Comparison of ENCODE assay signal across 8 mouse cellular contexts in the genomic region with DNA sequence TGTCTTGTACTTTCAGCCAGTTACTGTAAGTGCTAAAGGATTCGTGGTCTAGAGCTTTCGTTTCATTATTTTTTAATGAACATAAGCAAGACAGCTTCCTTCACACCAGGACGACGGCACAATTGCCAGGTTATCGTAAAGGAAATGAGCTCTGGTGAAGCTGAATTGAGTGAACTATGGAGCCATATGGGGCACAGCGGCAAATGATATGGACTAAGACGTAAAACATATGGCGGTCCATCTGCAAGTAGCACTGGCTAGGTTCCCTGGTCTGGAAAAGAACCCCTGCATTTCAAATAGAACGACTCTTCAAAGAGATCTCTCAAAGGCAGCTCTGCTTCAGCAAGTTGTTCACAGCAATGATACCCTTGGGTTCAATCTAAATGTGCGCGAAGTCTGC. TPM values are rescaled to one million over a fixed set of nuclear protein-coding genes. Genes with fewer than 3 reads are reported as not detected.
DNase-seq lines count a peak whose midpoint lies in the region; ATAC-seq and TF ChIP-seq lines count a peak whose summit lies in the region.

No protein-coding gene starts in this region.

- H3K36me3 ChIP-seq in heart, postnatal 0 days (replicated peaks; ENCODE audit: control insufficient read depth, insufficient read depth, low read length), result 0 out of 2 replicates have a peak, but pooled peaks cover 3% of the 10 kb centered on the region
- H3K36me3 ChIP-seq in midbrain, embryonic 11.5 days (ENCODE audit: control insufficient read depth, insufficient read depth, low read length), result peaks cover 6% of the 10 kb centered on the region; the same call in 1 of the 2 replicates

- TF ChIP-seq EP300 in heart, postnatal 0 days (IDR thresholded peaks at IDR 0.05; ENCODE audit: low read depth), result no peak

- H3K4me3 ChIP-seq in heart, postnatal 0 days (ENCODE audit: low read depth, low read length), result peak overlapping the region; percentile 94
- H3K4me3 ChIP-seq in midbrain, embryonic 11.5 days (ENCODE audit: low read depth, low read length), result peak overlapping the region; percentile 94

- peak overlapping the region; percentile 23; the same call in 1 of the 2 replicates for H3K27ac ChIP-seq in heart, postnatal 0 days (ENCODE audit: low read depth)
- H3K27ac ChIP-seq in midbrain, embryonic 11.5 days (ENCODE audit: low read depth, low read length), result no peak overlapping the region

- no peaks in the 10 kb centered on the region for H3K9me3 ChIP-seq in heart, postnatal 0 days (replicated peaks; ENCODE audit: control insufficient read depth, low read length)
- no peaks in the 10 kb centered on the region for H3K9me3 ChIP-seq in midbrain, embryonic 11.5 days (ENCODE audit: control insufficient read depth, low read length)

- DNase-seq in heart, adult 11 months, result peak; percentile 76
- DNase-seq in heart, adult 8-10 months (ENCODE audit: low spot score), result no peak
- peak; percentile 76 for DNase-seq in brain, adult 2 months (ENCODE audit: low read depth, low spot score)
- no peak for DNase-seq in heart, postnatal 0 days (ENCODE audit: low spot score)
- DNase-seq in midbrain, embryonic 11.5 days (ENCODE audit: low spot score, missing footprints), result peak; percentile 93
- DNase-seq in spleen, adult 12 weeks (ENCODE audit: low spot score), result no peak
- DNase-seq in layer of hippocampus, adult 9-11 months, result no peak
- no peak for DNase-seq in left cerebral cortex, adult 18-20 months (ENCODE audit: low spot score in 2 of 2)

- no peak for ATAC-seq in heart, postnatal 0 days (ENCODE audit: insufficient read depth, low read depth)
- ATAC-seq in midbrain, embryonic 11.5 days (ENCODE audit: low FRiP score), result no peak

- peak overlapping the region; percentile 97 for H3K4me2 ChIP-seq in heart, postnatal 0 days (ENCODE audit: low read depth, low read length)
- H3K4me2 ChIP-seq in midbrain, embryonic 11.5 days, result peak overlapping the region; percentile 77

- no peak for TF ChIP-seq CTCF in heart, postnatal 0 days (IDR thresholded peaks at IDR 0.05; ENCODE audit: low read depth)

- H3K9ac ChIP-seq in heart, postnatal 0 days (replicated peaks; ENCODE audit: low read depth, low read length), result peak overlapping the region; percentile 12; the same call in 1 of the 2 replicates
- H3K9ac ChIP-seq in midbrain, embryonic 11.5 days (ENCODE audit: low read length), result peak overlapping the region; percentile 95

- WGBS in heart, postnatal 0 days, result 59% methylated on average over 11 of the region's 11 CpGs
- WGBS in midbrain, embryonic 11.5 days, result 50% methylated on average over 11 of the region's 11 CpGs

- H3K4me1 ChIP-seq in heart, postnatal 0 days (ENCODE audit: control insufficient read depth, insufficient read depth), result peaks cover 33% of the 10 kb centered on the region
- H3K4me1 ChIP-seq in midbrain, embryonic 11.5 days (ENCODE audit: control insufficient read depth, insufficient read depth, low read length), result peaks cover 20% of the 10 kb centered on the region

- no peaks in the 10 kb centered on the region for H3K27me3 ChIP-seq in heart, postnatal 0 days (ENCODE audit: control insufficient read depth, insufficient read depth, low read length)
- H3K27me3 ChIP-seq in midbrain, embryonic 11.5 days (ENCODE audit: control insufficient read depth, insufficient read depth, low read length), result no peaks in the 10 kb centered on the region; the same call in 1 of the 2 replicates

RNA-seq across cellular contexts. Expression of gene Rgmb, which starts 6.5 kb away (rescaled TPM):
- total RNA-seq in heart, adult 8-10 months (2022), result 10 to 100 TPM; 19.4 to 23.3 (median 22.8) TPM
- 15.7 and 26.9 TPM in 2 replicates for total RNA-seq in heart, postnatal 0 days (2014; rRNA removed; ENCODE audit: low replicate concordance)
- 7.2 and 8.4 TPM in 2 replicates for polyA plus RNA-seq in heart, postnatal 0 days (2015; fragmentation: Nextera tagmentation; extraction: Ambion mirVana)
- polyA plus RNA-seq in midbrain, embryonic 11.5 days (2014; fragmentation: Nextera tagmentation; extraction: Ambion mirVana), result 72.6 and 73.0 TPM in 2 replicates
- 10 to 100 TPM; 56.6 to 63.7 TPM for total RNA-seq in left cerebral cortex, adult 18-20 months (2021)

Comparison
In these comparisons a context has a peak if more than half of its experiments do, and no peak if none do; other contexts are left out.
1. DNase-seq: peak in heart, adult 11 months (single experiment), brain, adult 2 months (single experiment) and midbrain, embryonic 11.5 days (single experiment); none in heart, adult 8-10 months (single experiment), heart, postnatal 0 days (single experiment), spleen, adult 12 weeks (single experiment), layer of hippocampus, adult 9-11 months (single experiment) and left cerebral cortex, adult 18-20 months (0 of 2).